Mouse (Mus musculus) retina, postnatal 7 days (tissue): ENCODE data around the gene Zfp341.

Experiments used
- DNase-seq: peaks from one replicate; pipeline ENCODE4 v3.0.0-alpha.2; 2012; ENCODE audit warnings: low read depth, low spot score

The Zfp341 gene

DNA sequence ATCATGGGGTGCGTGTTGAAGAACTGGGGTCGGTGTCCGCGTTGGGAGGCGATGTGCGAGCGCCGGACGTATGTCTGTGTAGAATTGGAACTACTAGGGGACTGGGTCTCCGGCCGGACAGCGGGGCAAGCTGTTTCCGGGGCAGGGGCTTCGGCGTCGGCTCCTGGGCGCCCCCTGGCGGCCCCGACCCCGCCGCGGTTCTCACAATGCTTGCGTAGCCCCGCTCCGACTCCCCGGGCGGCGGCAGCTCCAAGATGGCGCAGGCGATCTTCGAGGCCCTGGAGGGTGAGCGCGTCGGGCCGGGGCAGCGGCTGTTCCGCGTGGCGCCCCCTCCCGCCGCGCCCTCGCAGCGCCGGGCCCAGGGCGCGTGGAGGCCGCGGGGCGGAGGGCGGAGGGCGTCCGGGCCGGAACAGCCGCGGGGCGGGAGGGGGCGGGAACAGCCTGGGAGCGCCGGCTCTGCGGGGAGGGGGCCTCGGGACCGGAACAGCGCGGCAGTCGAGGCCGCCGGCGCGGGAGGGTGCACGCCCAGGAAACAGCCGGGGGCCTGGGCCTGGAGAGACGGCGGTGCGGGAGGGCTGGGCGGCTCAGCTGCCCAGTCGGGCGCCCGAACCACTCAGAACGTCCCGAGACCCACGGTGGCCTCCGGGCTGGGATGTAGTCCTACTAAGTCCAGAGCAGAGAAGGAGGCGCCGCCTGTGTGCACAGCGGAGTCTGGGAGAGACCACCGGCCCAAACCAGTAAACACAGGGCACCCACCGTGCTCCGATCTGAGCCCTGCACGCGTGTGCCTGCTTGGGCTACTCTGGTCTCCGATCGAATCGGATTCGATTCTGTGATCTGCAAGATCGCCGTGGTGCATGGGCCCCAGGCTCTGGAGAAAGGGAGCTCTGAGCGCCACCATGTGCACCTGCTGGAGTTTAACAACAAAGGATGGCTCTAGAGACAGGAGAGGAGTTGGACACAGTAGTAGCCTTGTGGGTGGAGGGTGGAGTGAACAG lies at the start of gene Zfp341, which contains the start of gene 4930519P11Rik:
TSS of gene Zfp341 (plus strand) at position 180 of the 998 bp plus-strand sequence.
TSS of gene 4930519P11Rik (minus strand) at position 320 of the 998 bp plus-strand sequence.
- DNase-seq = peak; percentile 88

DNA sequence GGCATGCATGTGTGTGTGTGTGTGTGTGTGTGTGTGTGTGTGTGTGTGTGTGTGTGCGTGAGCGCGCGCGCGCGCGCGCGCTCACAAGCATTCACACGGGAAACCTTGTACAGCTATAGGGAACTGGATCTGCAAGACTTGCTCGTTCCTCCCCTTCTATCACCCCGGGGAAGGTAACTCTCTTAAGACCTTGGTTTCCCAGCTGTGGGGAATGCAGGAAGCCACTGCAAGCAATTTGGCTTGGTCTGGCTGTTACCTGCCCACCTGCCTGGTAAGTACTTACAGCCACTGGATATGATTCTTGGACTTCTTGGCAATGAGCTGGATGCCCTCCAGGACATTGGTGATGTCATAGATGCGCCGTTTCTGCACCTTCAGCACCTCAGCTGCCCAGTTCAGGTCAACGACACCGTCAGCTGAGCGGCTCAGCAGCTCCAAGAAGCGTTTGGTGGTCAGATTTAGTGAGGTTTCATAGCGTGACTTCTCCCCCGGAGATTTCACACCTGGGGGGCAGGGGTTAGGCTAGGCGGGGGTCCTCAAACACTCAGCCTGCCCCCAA lies 49.4 kb upstream of the Zfp341 start:
- no peak for DNase-seq

DNA sequence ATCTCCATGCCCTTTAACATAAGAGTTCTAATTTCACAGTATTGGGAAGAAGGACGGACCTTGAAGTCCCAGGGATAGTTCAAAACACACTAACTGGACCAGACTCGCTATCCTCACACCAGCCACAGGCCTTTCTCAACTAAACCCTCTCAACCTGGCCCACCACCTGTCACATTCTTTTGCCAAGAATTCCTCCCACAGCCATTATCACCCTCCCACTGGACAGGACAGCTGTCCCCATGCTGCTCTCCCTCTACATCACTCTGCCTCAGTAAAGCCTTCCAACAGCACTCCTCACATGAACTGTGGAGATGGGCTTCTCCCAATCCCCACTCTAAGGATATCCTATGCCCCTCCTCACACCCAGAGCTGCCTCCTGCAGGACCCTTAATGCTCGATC lies 47.5 kb upstream of the Zfp341 start:
- no peak for DNase-seq

DNA sequence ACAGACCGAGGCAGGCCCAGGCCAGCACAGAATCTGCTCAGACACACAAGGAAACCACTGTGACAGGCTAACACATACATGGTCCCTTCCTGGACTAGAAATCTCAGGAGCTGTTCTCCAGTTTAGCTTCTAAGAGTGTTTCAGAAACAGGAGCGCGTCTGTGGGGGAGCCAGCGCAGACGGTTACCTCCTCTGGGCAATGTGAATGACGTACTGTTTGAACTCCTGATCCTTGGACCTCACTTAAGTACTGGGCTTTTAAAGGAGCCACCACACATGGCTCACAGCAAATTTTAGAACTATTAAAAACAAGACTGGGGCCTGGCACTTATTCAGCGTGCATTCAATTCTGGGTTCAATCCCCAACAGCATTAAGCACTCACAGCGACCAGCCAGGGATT lies 46.5 kb upstream of the Zfp341 start:
- DNase-seq = no peak

DNA sequence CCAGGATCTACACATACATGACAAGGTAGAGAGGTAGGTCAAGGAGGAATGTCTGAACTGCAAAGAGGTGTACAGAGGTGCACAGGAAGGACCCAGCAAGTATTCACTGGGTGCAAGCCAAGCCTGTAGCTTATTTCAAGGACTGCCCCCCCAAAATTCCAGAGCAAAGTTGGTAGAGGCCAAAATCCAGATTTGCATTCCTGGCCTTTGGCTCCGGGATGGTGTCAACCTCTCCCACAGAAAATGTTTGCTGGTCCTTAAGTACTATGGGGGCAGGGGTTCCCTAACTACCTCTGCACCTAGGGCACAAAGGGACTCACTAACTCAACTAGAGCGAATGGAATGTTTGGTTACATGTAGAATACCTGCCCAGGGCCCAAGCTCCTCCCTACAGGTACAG lies 45.3 kb upstream of the Zfp341 start:
- no peak for DNase-seq

DNA sequence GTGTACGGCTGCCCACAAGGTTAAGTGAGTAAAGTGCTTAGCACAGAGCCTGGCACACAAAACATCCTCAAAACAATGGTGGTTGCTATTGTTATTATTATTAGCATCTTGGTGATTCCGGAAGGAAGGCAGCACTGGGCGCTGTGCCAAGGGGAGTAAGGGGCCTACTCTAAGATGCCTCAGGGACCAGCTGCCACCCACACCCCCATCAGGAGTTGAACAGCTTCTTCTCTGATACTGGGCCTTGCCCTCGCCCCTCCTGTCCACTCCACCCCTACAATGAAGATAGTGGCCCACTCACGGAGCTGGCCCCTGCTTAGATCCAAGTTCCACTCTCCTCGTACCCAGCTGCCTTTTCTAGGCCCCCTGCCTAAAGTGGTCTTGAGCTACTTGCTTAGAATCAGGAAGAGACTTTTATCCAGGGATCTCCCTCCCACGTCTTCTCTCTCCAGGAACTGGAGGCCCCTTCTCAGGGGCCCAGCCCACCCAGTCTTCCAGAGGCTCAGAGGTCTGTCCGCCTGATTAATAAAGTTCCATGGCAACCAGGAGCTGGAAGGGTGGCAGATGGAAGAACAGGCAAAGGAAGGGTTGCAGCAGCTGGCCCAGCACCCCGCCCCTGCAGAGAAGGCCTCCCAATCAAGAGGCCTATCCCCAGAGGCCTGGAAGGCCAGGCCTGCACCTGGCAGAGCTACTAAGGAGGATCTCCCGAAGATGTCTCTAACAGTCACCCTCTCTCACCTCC lies 44.6 kb upstream of the Zfp341 start:
- DNase-seq = no peak

DNA sequence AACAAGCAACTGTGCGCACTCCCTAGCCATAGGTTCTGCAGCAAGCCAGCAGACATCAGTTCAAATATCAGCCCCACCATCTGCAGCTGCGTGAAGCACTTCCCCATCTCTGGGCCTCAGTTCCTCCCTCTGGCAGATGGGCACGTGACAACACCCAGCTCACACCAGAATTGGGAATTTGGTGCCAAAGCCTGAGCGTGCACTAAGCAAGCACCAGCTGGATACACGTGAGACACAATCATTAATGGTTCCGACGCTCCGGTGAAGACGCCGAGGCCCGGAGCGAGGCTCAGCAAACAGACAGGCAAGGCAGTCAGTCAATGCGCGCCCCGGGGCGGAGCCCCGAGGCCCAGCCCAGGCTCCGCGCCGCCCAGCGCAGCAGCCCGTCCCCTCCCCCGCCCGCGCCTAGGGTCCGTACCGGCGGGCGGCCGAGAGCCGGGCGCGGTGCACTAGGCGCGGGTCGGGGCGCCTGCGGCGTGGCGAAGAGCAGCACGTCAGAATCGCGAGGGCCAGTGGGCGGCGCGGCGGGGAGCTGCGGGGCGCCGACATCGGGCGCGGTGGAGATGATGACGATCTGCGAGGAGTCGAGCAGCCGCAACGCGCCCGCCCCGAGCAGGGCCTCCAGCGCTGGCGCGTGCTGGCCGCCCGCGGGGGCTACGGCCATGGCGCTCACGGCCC lies 43.9 kb upstream of the Zfp341 start:
- DNase-seq = no peak

DNA sequence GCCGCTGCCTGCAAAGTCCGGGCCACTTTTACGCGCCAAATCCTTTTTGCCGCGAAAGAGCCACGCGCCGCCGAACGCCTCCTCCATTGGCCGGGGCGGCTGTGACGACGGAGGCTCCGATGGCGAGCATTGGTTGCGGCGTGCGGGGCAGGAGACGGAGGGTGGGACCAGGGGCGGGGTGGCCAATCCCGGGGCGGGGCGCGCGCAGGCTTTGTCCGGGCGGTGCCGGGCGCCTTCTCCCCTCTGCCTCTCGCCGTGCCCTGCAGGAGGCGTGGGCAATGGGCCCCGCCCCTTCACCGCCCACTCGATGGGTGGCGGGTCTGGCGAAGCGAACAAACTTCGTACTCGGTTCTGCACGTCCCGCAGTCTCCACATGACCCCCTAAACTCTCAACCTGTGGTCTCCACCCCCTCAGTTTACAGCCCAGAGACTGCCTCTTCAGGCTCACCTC lies 43.2 kb upstream of the Zfp341 start, which contains the start of gene E2f1:
TSS of gene E2f1 (minus strand) at position 57 of the 451 bp plus-strand sequence.
- peak; percentile 89 for DNase-seq

DNA sequence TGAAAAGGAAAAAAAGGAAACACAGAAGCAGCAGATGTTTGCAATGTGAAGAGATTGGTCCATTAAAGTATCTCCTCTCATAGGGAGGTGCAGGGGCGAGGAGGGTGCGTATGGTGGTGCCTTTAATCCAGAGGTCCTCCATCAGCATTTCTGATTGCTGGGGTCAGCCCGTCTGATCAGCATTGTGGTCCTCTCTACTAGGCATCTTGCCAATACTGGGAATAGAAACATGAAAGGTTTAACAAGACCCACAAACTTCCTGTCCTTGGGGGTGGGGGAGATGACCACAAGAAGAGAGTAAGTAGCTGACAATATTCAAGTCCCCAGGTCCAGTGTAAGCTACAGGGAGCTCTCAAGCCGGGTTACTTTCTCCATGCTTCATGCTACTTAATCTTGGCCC lies 42.4 kb upstream of the Zfp341 start:
- no peak for DNase-seq

DNA sequence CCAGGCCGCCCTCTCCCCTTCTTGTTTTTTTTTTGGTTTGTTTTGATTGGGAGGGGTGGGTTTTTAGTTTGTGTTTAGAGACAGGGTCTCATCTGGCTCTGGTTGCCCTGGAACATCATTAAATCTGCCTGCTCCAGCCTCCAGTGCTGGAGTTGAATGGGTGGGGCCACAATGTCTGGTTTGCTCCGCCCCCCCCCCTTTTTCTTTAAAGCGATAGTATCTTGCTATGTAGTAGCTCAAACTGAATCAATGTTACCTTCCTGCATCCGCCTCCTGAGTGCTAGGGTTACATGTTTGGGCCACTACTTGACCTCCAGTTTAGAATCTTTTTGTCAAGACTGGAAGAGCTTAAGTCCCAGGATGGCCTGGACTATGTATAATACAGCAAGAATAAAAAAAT lies 41.8 kb upstream of the Zfp341 start:
- no peak for DNase-seq

DNA sequence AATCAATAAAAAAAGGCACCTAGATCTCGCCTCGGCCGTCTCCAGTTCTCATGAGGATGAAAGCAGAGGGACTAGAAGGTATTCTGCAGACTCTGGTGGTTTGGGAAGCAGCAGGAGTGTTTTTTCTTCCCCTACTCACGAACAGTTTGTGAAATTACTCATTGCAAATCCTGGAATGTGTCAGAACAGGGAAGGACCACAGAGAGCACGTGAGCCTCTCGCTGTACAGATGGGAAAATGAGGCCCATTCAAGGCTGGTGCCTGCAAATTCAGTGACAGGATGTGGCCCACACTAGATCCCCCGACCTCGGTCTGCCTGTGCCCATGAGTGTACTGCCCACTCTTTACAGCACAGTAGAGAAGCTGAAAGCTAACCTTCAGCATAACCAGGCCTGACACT lies 41.1 kb upstream of the Zfp341 start:
- no peak for DNase-seq

DNA sequence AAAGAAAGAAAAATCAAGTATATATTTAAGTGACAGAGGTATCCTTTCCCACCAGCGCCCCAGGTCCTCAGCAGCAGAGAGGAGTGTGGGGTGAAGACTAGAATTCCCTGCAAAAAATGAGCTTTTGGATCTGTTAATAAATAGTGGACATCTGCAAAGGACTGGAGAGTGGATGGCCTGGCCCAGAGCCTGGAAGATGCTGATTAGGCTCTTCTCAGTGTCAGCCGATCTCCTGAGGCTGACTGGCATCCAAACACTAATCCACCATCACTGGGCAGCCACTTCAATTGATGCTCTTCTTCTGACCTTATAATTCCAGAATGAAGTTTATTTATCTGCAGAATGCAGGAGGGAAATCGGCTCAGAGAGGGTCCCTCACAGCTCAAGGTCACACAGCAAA lies 40.1 kb upstream of the Zfp341 start:
- DNase-seq = no peak

DNA sequence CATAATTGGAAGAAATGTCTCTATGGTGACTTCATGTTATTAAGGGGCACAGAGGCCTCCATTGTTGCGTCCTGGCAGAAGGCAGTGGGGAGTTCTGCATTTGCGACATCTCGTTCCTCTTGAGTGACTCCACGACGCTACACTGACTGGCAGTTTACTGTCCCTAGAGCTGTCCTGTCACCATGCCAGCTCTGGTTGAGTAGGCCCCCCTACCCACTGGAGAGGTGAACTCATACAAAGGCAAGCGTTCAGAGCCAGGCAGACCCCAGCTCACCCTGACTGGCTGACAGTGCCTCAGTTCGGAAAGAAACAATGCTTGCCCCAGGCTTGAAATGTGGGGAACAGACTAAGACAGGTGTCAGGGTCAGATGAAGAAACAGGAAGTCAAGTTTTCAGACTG lies 38.8 kb upstream of the Zfp341 start:
- no peak for DNase-seq

DNA sequence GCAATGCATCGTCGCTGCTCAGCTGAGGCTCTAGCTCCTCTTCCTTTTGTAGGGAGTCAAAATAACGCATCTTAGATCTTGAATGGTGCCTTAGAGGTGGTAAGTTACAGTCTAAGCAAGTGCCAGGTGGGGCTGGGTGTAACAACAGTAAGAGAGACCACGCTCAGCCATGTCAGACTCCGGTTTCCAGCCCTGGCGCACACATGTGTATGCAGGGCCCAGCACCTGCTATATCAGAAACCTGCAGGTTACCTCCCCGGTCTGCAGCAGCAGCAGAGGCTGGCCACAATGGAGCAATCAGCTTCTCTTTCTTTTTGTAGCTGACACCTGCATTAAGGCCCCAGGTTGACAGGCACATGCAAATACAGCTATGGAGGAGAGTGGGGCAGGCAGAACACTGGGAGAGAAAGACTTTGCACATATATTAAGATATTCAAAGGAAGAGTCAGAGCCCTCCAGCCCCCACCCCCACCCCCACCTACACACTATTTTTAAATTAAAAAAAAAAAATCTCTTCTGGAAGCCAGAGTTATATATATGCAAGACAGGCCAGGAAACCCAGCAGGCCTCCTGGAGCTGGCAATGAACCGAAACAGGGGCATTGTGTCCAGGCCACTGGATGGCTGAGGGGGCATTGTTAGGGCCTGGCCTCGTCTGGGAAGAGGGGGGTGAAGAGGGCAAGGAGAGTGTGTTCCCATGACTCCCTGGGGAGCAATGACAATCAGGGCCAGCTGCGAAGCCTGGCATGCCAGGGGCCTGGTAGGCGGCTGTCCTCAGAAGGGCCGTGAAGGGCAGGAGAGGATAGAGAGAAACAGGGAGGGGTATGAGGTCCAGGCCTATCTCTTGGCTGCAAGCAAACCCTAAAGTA lies 36.0 kb upstream of the Zfp341 start:
- DNase-seq = no peak

DNA sequence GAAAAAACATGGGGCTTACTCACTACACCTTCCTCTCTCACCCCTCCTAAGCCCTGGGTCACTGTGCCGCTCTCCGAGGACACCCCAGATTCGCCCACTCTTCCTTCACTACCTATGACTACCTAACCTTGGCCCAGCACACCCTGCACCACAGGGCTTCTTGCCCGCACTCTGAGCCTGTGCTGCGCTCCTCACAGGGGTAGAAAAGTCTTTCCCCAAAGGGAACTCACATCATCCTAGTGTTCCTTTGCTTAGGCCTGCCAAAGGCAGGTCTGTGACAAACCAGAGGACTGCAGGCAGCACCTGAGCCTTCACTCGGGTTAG lies 35.4 kb upstream of the Zfp341 start:
- DNase-seq = no peak

DNA sequence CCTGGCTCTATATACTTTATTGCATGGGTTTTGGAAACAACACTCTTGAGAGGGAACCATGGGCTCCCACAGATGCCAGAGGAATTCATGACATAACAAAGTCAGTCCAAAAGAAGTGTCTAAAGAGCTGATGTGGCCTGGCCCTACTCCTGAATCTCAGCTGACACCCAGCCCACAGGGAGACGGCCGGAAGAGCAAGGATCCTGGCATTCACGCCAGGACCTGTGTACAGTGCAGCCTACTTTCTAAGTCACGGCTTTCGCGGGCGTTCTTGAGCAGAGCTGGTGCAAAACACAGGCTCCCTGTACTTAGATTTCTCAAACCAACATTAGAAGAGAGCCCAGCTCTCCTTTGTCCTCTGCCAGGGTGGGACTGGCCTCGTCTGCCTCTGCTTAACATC lies 32.5 kb upstream of the Zfp341 start:
- no peak for DNase-seq

DNA sequence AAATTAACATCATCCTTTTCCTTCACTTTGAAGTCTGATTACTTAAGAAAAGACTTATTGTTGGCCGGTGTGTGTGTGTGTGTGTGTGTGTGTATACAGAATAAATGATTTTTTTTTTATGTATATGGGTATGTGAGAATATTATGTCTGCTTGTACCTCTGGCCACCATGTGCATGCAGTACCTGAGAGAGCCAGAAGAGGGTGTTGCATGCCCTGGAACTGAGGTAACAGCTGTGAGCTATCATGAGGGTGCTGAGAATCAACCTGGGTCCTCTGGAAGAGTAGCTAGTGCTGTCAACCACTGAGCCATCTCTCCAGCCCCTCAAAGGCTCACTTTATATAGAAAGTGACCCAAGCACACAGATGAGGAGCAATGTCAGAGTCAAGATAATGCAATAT lies 31.7 kb upstream of the Zfp341 start:
- no peak for DNase-seq

DNA sequence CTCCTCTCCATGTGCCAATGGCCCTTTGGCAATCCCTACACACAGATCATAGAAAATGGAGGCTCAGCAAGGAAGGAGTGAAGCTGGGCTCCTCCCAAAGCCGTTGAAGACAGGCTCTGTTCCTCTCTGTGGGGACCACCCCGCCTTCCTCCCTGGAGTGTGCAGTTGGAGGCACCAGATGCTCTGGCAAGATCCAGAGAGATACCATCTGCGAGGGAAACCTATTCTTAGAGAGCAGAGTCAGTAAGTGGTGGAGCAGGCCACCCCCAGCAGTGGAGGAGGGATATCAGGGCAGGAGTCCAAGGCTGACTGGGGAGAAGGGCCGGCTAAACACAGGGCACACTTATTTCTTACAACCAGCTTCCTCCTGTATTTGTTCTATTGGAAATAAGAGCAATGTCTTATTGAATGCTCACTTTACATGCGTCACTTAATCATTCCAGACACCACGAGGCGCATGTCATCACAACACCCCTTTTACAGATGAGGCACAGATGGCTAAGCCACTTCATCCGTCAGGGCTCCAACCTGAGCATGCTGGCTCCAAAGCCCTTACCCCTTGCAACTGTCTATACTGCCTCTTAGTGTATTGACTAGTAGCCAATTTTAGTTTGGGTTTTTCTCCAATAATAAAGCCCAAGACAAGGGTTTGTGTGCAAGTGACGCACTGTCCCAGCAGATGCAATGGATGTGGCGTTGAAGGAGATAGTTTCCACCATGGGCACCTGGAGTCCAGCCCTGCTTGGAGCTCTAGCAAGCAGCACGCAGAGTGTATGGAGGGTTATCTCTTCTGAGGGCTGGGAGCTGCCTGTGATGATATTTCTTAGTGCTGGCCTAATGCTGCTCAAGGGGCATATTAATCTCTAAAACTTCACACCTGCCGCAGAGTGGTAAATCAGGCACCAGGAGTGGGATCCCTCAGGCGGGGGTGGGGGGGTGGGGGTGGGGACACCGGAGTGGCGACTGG lies 28.9 kb upstream of the Zfp341 start:
- no peak for DNase-seq

DNA sequence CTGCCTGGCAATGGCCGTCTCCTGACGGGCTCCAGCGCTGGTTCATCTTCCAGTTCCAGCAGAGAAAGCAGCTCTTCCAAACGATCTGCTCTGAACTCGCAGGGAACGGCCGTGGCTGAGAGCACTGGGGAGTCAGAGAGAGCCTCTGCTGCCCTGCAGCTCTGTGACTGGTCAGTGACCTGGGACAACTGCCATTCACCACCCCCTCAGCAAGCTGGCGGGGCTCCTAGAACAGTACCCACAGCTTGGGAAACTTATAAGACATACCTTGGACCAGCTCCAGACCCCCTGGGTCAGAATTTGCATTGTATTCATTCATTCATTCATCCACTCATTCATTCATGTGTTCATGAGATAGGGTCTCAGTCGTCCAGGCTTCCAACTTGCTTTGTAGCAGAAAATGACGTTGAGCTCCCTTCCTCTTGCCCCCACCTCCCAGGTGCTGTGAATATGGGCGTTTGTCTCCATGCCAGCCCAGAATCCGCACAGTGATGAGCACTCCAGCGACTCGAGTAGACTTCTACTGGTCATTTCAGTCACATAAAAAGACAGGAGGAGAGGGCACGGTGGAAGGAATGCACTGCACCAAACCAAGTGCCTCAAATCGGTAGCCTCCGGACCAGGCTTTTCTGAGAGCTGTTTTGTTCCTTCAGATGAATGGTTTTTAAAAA lies 28.0 kb upstream of the Zfp341 start:
- DNase-seq = no peak
